Mouse (Mus musculus) embryonic facial prominence, embryonic 11.5 days (tissue): ENCODE data around the gene Terb2. TPM values are rescaled to one million over a fixed set of nuclear protein-coding genes. Genes with fewer than 3 reads are reported as not detected.
A peak's percentile ranks its signal among the peaks of the same experiment; 100 is the strongest.

Source experiments
- ATAC-seq: fragments of 200-750 bp; cut with Nextera tagmentation; replicated peaks from 2 replicates; pipeline ENCODE4 v1.8.0; 2017; ENCODE audit warnings: low read depth; ENCODE audit not compliant: insufficient number of reproducible peaks, low FRiP score, low TSS enrichment
- DNase-seq: peaks from one replicate; pipeline ENCODE4 v3.0.0-alpha.2; 2015; ENCODE audit warnings: low spot score
- H3K27ac ChIP-seq: fragments of 300-500 bp; sonication (generic); replicated peaks from 2 replicates; pipeline ENCODE4 v1.5.1; 2014; ENCODE audit warnings: mild to moderate bottlenecking, low read depth, low read length, control low read depth
- H3K27me3 ChIP-seq: fragments of 300-500 bp; sonication (generic); 2 replicates; pipeline ENCODE4 v1.6.1; 2014; ENCODE audit warnings: mild to moderate bottlenecking, low read length, moderate library complexity, mixed read lengths; ENCODE audit not compliant: control insufficient read depth, insufficient read depth
- H3K36me3 ChIP-seq: fragments of 300-500 bp; sonication (generic); replicated peaks from 2 replicates; pipeline ENCODE4 v1.6.1; 2014; ENCODE audit warnings: low read depth, mild to moderate bottlenecking, low read length, moderate library complexity, mixed read lengths; ENCODE audit not compliant: control insufficient read depth, insufficient read depth
- H3K4me1 ChIP-seq: fragments of 300-500 bp; sonication (generic); 2 replicates; pipeline ENCODE4 v1.6.1; 2014; ENCODE audit warnings: low read length, mixed read lengths; ENCODE audit not compliant: control insufficient read depth, insufficient read depth
- H3K4me2 ChIP-seq: fragments of 300-500 bp; sonication (generic); 2 replicates; pipeline ENCODE4 v1.6.1; 2014; ENCODE audit warnings: low read depth, mild to moderate bottlenecking, control low read depth, low read length, moderate library complexity
- H3K4me3 ChIP-seq: fragments of 300-500 bp; sonication (generic); 2 replicates; pipeline ENCODE4 v1.5.1; 2014; ENCODE audit warnings: low read depth, low read length, control low read depth
- H3K9ac ChIP-seq: fragments of 300-500 bp; sonication (generic); replicated peaks from 2 replicates; pipeline ENCODE4 v1.6.1; 2014; ENCODE audit warnings: mild to moderate bottlenecking, control low read depth, low read length
- H3K9me3 ChIP-seq: fragments of 300-500 bp; sonication (generic); replicated peaks from 2 replicates; pipeline ENCODE4 v1.6.1; 2016; ENCODE audit warnings: mild to moderate bottlenecking, low read length, inconsistent platforms, mixed read lengths; ENCODE audit not compliant: control insufficient read depth
- WGBS: fragments of 180-500 bp; shearing (Covaris S2); extraction: QIAGEN DNeasy Blood & Tissue Kit; methylation state at CpG from one replicate; pipeline ENCODE4 v1.1.7; 2014; 5-methylcytosine and 5-hydroxymethylcytosine counted together
- polyA plus RNA-seq: library from polyadenylated mRNA; unstranded; fragments of >200 nt; fragmentation: Nextera tagmentation; extraction: Ambion mirVana; gene quantifications from 2 replicates; pipeline ENCODE4 v1.2.1, GENCODE M21; 2014

Gene Terb2
- polyA plus RNA-seq: not detected in 2 replicates

DNA sequence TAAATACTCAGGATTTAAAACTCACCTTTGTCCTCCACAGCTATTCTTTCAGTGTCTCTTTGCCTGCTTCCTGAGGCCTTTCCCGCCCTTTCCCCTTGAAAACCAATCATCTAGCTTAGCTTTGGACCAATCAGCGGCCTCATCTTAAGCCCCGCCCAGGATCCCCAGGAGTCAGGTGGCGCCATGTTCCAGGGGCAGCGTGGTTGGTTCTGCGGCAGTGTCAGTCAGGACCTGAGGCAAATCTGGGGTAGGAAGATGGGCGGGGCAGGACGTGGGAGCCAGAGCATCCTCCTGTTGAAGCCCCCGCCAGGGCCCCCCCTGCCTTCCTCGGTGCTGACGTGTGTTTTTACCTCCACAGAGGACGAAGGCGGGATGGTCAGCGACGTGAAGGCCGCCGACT, at the start of gene Terb2, which contains the start of gene Patl2:
Terb2 (plus strand) TSS at position 167 of the 400 bp plus-strand sequence.
Patl2 (minus strand) TSS at position 84 of the 400 bp plus-strand sequence.
- 84% methylated on average over 17 of the region's 17 CpGs for WGBS
- Histone ChIP-seq H3K4me2 (no peak within 1 kb of the TSS), H3K4me1 (no peaks in the 10 kb centered on the region), H3K9ac (no peak within 1 kb of the TSS), H3K27me3 (no peaks in the 10 kb centered on the region), H3K27ac (no peak within 1 kb of the TSS), H3K4me3 (no peak within 1 kb of the TSS), H3K36me3 (no peaks in the 10 kb centered on the region), H3K9me3 (no peaks in the 10 kb centered on the region)
- DNase-seq (no peak), ATAC-seq (no peak)

DNA sequence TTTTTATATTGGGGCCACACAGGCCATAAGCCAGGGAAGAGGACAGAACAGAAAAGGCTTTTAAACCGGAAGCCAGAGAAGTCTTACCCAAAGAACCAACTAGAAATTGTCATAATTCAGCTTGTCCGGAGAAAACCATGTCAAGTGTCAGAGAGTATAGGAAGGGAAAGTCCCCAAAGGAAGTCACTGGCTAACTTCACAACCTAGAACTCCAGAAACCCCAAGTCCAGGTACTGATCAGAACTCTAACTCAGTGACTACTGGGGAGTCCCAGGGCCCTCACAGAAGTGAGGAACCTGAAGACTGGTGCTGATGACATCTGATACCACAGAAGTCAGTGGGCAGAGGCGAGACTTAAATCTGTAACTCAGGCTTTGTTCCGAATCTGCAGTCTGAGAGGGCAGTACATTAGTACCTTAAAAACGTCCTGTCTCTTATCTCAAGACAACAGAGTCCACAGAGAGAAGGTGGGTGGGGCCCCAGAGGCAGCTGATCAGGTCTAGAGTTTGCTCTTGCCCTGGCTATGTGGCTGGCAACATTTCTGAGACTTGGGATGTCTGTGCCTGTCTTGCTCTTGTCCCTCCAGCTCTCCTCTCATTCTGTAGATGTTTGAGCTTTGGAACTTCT, 48.1 kb upstream of the Terb2 start:
- ATAC-seq: no peak
- Histone ChIP-seq H3K36me3 (no peaks in the 10 kb centered on the region), H3K4me2 (no peak overlapping the region), H3K27me3 (no peaks in the 10 kb centered on the region), H3K9ac (no peak overlapping the region), H3K4me1 (no peaks in the 10 kb centered on the region), H3K9me3 (no peaks in the 10 kb centered on the region), H3K27ac (no peak overlapping the region), H3K4me3 (no peak overlapping the region)
- no peak for DNase-seq
- WGBS: 65% methylated on average over 5 of the region's 5 CpGs

DNA sequence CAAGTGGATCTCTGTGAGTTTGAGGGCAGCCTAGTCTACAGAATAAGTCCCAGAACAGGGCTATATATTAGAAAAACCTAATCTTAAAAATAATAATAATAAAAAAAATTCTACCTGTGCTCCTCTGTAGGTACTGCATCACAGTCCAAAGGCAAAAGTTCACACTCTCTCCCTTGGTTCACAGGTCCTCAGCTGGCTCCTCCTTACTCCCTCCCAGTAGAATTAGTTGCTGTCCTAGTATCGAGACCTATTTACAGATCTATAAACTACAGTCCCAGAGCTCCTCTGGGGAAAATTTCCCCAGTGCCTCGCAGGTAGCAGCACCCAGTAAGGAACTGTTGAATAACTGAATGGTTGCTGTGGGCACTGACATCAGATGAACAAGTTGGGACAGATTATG, 45.3 kb upstream of the Terb2 start:
- H3K27ac ChIP-seq: no peak overlapping the region
- H3K9me3 ChIP-seq: no peaks in the 10 kb centered on the region
- no peaks in the 10 kb centered on the region for H3K27me3 ChIP-seq
- 82% methylated on average over 2 of the region's 2 CpGs for WGBS
- H3K36me3 ChIP-seq: no peaks in the 10 kb centered on the region
- no peak overlapping the region for H3K4me3 ChIP-seq
- ATAC-seq (no peak), DNase-seq (no peak)
- H3K9ac ChIP-seq: no peak overlapping the region
- H3K4me2 ChIP-seq: no peak overlapping the region
- H3K4me1 ChIP-seq: no peaks in the 10 kb centered on the region

- Histone ChIP-seq H3K9ac (no peak overlapping the region), H3K9me3 (no peaks in the 10 kb centered on the region), H3K4me3 (no peak overlapping the region), H3K36me3 (no peaks in the 10 kb centered on the region), H3K4me2 (no peak overlapping the region), H3K27ac (no peak overlapping the region), H3K4me1 (no peaks in the 10 kb centered on the region), H3K27me3 (no peaks in the 10 kb centered on the region)
- ATAC-seq (no peak), DNase-seq (no peak)
- WGBS: 74% methylated on average over 5 of the region's 5 CpGs
Observed at GRCm38 (mm10) chr2:122141332-122141967, 44.6 kb upstream of the Terb2 start.

DNA sequence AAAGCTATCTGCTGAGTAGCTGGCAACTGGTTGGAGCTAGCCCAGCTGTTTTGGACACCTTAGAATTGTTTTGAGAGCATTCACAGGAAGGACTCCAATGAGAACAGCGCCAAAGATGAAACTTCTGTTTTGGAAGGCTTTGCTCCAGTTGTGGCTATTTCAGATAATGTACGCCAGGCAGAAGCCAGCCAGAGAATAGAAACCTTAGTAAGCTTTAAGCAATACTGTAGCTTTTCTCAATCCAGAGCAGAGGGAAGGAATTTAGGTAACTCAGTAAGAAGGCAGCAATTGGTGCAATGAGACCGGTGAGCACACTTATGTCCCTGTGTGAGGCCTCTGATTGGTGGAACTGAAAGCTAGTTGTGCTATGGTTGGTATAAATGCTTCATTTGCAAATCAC, 43.0 kb upstream of the Terb2 start:
- no peak overlapping the region for H3K9ac ChIP-seq
- H3K27ac ChIP-seq: no peak overlapping the region
- DNase-seq: no peak

GRCm38 (mm10) chr2:122145756-122146155, 40.3 kb upstream of the Terb2 start:
- no peaks in the 10 kb centered on the region for H3K27me3 ChIP-seq
- H3K27ac ChIP-seq: no peak overlapping the region
- DNase-seq (no peak), ATAC-seq (no peak)
- 63% methylated on average over 4 of the region's 4 CpGs for WGBS
- H3K4me1 ChIP-seq: no peaks in the 10 kb centered on the region
- H3K4me3 ChIP-seq: no peak overlapping the region
- no peak overlapping the region for H3K4me2 ChIP-seq
- H3K9me3 ChIP-seq: no peaks in the 10 kb centered on the region
- no peaks in the 10 kb centered on the region for H3K36me3 ChIP-seq
- no peak overlapping the region for H3K9ac ChIP-seq

More for the DNA sequence above, 43.0 kb upstream of the Terb2 start:
- Histone ChIP-seq H3K4me2 (no peak overlapping the region), H3K27me3 (no peaks in the 10 kb centered on the region), H3K9me3 (no peaks in the 10 kb centered on the region), H3K36me3 (no peaks in the 10 kb centered on the region), H3K4me1 (no peaks in the 10 kb centered on the region), H3K4me3 (no peak overlapping the region)
- no peak for ATAC-seq
- WGBS: 94% methylated on average over 3 of the region's 3 CpGs

DNA sequence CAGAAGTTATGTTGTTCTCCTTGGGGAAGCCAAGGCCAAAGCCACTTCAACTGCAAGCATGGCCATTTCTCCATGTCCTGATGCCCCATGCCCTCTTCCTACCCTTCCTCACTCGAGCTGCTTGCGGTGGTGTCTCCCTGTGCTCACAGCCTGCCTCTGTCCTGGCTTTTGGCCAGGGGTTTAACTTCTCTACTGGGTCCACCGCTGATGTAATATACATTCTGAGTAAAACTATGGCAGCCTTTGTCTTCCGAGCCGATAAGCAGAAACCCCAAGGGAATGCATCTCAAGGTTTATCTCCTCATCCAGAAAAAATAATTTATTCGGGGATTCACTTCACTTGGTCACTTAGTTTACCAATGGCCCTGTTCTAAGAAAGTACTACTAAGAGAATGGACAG, 39.4 kb upstream of the Terb2 start:
- Histone ChIP-seq H3K36me3 (no peaks in the 10 kb centered on the region), H3K9ac (no peak overlapping the region), H3K27me3 (no peaks in the 10 kb centered on the region), H3K4me3 (no peak overlapping the region), H3K9me3 (no peaks in the 10 kb centered on the region), H3K4me2 (no peak overlapping the region), H3K4me1 (no peaks in the 10 kb centered on the region), H3K27ac (no peak overlapping the region)
- ATAC-seq (no peak), DNase-seq (no peak)
- 83% methylated on average over 6 of the region's 6 CpGs for WGBS

GRCm38 (mm10) chr2:122147508-122148241, 38.4 kb upstream of the Terb2 start, which contains the start of gene B2m:
Gene B2m (plus strand): TSS chr2:122147686.
- no peaks in the 10 kb centered on the region for H3K4me1 ChIP-seq
- peak; percentile 96 for ATAC-seq
- under 1% methylated on average over 40 of the region's 40 CpGs for WGBS
- no peaks in the 10 kb centered on the region for H3K36me3 ChIP-seq
- no peaks in the 10 kb centered on the region for H3K9me3 ChIP-seq
- peak within 1 kb of the TSS; percentile 75 for H3K9ac ChIP-seq
- peak within 1 kb of the TSS; percentile 53 for H3K4me3 ChIP-seq
- peak; percentile 97 for DNase-seq
- H3K27ac ChIP-seq: no peak within 1 kb of the TSS; the same call in 1 of the 2 replicates
- peak within 1 kb of the TSS; percentile 69 for H3K4me2 ChIP-seq
- H3K27me3 ChIP-seq: no peaks in the 10 kb centered on the region
